Mouse (Mus musculus): Measurements from ENCODE around the gene 4930447F04Rik. TPM values are rescaled to one million over a fixed set of nuclear protein-coding genes. Genes with fewer than 3 reads are reported as not detected.

The 4930447F04Rik gene
- not detected in 2 replicates for polyA plus RNA-seq (2012; rRNA removed)

DNA sequence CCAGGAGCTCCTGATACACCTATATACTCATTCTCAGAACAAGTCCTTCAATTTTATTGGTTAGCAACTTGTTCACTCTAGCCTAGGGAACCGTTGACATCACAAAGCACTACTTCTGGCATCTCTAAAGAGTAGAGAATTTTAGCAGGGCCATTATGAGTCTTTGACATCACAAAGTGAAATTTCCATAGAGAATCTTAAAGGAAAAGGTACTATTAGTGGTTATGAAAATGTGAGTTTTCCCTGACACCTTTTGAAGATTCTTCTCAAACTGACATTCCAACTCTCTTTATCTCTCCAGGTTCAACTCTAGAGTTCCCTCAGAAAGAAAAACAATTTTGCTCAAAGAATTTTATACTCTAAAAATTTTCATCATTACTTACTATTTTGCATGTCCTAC is at the start of gene 4930447F04Rik:
TSS of gene 4930447F04Rik (minus strand) at position 101 of the 400 bp plus-strand sequence.
- TF ChIP-seq CTCF (IDR thresholded peaks at IDR 0.05; ENCODE audit: borderline replicate concordance, extremely low read depth, insufficient read depth, insufficient read length) (no peak), POLR2A (IDR thresholded peaks at IDR 0.05; ENCODE audit: borderline replicate concordance, extremely low read depth, insufficient read depth, insufficient read length, poor library complexity, severe bottlenecking) (no peak)
- no peak for DNase-seq (ENCODE audit: low read depth)
